Mouse (Mus musculus): ENCODE results near the gene Tcea3. TPM values are rescaled to one million over a fixed set of nuclear protein-coding genes. Genes with fewer than 3 reads are reported as not detected.

Gene Tcea3
- polyA plus RNA-seq, 1 experiment from 2014 or later: 1.2 TPM

DNA sequence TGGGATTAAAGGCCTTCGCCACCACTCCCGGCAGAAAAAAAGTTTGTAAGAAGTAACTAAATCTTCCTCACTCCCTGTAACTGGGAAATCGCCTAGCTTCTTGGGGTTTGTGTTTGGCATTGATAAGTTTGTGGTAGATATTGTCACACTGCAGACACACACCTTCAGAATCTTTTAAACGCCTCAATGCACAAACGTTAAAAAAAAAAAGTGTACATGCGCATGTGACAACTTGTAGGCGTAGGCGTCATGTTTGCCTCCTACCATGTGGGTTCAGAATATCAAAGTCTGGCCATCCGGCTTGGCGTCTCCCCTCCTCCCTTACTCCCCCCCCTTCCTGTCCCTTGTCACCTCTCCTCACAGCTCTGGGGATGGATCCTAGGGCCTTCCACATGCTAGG, 9.2 kb downstream of the Tcea3 start:
- no peak for ATAC-seq (ENCODE audit: low FRiP score, low TSS enrichment)
- H3K27ac ChIP-seq (replicated peaks; ENCODE audit: low read depth, low read length): no peak overlapping the region
- no peak overlapping the region for H3K9ac ChIP-seq (replicated peaks; ENCODE audit: low read length)
- no peak overlapping the region for H3K4me2 ChIP-seq (ENCODE audit: low read length)
- 89% methylated on average over 10 of the region's 10 CpGs for WGBS
- no peaks in the 10 kb centered on the region for H3K9me3 ChIP-seq (ENCODE audit: control insufficient read depth, low read length)
- no peak overlapping the region for H3K4me3 ChIP-seq (replicated peaks; ENCODE audit: low read depth, low read length)
- no peaks in the 10 kb centered on the region for H3K27me3 ChIP-seq (ENCODE audit: control insufficient read depth, insufficient read depth, low read length)
- no peaks in the 10 kb centered on the region for H3K36me3 ChIP-seq (ENCODE audit: control insufficient read depth, insufficient read depth, low read length)
- H3K4me1 ChIP-seq (ENCODE audit: control insufficient read depth, insufficient read depth, low read length): no peaks in the 10 kb centered on the region
- no peak for DNase-seq

DNA sequence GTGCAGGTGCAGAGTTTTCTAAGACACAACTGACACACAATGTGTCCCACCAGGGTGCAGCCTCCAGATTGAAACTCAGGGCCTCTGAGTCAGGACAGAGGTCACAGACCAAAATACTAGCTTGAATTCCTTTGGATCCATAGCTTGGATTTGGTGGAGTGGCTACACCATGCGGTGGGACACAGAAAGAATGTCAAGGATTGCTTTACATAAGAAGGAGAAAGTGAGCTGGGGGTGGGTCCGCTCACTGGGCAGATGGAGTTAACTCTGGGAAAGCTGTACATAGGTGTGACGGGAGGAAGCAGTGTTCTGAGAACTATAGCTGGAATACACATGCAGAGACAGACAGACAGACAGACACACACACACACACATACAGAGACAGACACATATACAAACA, 12.4 kb downstream of the Tcea3 start:
- Histone ChIP-seq H3K27ac (replicated peaks; ENCODE audit: low read depth, low read length) (no peak overlapping the region), H3K36me3 (ENCODE audit: control insufficient read depth, insufficient read depth, low read length) (no peaks in the 10 kb centered on the region), H3K9ac (replicated peaks; ENCODE audit: low read length) (no peak overlapping the region), H3K4me3 (replicated peaks; ENCODE audit: low read depth, low read length) (no peak overlapping the region), H3K4me2 (ENCODE audit: low read length) (no peak overlapping the region), H3K9me3 (ENCODE audit: control insufficient read depth, low read length) (no peaks in the 10 kb centered on the region), H3K4me1 (ENCODE audit: control insufficient read depth, insufficient read depth, low read length) (no peaks in the 10 kb centered on the region), H3K27me3 (ENCODE audit: control insufficient read depth, insufficient read depth, low read length) (no peaks in the 10 kb centered on the region)
- DNase-seq (no peak), ATAC-seq (ENCODE audit: low FRiP score, low TSS enrichment) (no peak)
- WGBS: 53% methylated on average over 3 of the region's 3 CpGs

DNA sequence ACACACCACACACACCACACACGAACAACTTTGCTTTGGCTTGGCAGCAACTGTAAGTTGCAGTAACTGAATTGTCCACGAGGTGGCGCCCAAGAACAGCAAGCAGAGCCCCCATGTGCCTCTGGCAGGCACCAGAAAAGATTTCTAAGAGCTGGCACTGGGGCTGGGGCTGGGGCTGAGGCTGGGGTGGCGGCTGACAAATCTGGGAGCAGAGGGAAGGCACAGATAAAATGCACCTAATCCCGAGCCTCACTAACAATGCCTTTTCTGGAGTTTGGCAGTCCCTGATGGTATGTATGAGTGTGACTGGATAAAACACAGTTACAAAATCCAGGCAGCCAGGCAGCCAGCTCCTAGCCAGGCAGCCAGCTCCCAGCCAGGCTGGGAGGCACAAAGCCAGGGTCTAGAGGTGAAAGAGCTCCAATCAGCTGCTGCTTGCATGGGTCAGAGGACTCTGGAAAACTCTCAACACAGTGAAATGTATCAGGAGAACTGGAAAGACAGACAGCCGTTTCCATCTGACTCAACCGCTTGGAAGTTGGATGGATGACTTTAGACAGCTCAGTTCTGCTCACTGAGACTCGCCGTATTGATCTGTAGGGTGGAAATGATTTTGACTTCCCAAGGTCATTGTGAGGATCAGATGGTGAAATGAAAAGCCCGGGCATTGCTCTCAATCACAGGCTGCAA, 13.1 kb downstream of the Tcea3 start:
- WGBS: 38% methylated on average over 10 of the region's 10 CpGs
- no peak overlapping the region for H3K4me3 ChIP-seq (replicated peaks; ENCODE audit: low read depth, low read length)

DNA sequence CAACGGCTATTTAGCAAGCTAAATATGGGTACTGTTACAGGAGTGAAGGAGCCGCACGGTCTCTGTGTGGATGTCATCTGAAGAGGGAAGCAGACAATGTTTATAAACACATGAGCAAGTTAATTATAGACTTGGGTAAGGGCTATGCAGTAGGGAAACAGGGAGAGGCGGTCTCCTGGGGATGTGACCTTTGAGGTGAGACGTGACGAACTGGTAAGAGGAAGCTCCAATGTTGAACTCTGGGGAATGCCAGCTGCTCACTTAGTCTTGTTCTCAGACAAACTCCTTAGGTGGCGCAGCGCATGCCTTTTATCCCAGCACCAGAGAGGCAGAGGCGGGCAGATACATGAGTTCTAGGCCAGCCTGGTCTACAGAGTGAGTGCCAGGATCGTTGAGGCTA, 14.4 kb downstream of the Tcea3 start:
- Histone ChIP-seq H3K9me3 (ENCODE audit: control insufficient read depth, low read length) (no peaks in the 10 kb centered on the region), H3K4me1 (ENCODE audit: control insufficient read depth, insufficient read depth, low read length) (no peaks in the 10 kb centered on the region), H3K27ac (replicated peaks; ENCODE audit: low read depth, low read length) (no peak overlapping the region), H3K4me3 (replicated peaks; ENCODE audit: low read depth, low read length) (no peak overlapping the region), H3K27me3 (ENCODE audit: control insufficient read depth, insufficient read depth, low read length) (no peaks in the 10 kb centered on the region), H3K36me3 (ENCODE audit: control insufficient read depth, insufficient read depth, low read length) (no peaks in the 10 kb centered on the region), H3K9ac (replicated peaks; ENCODE audit: low read length) (no peak overlapping the region), H3K4me2 (ENCODE audit: low read length) (no peak overlapping the region)
- 88% methylated on average over 10 of the region's 10 CpGs for WGBS
- no peak for ATAC-seq (ENCODE audit: low FRiP score, low TSS enrichment)
- no peak for DNase-seq

More for the DNA sequence above, 13.1 kb downstream of the Tcea3 start:
- Histone ChIP-seq H3K27ac (replicated peaks; ENCODE audit: low read depth, low read length) (no peak overlapping the region), H3K4me2 (ENCODE audit: low read length) (0 out of 2 replicates have a peak overlapping the region, but pooled peaks have one; percentile 8), H3K9me3 (ENCODE audit: control insufficient read depth, low read length) (no peaks in the 10 kb centered on the region), H3K4me1 (ENCODE audit: control insufficient read depth, insufficient read depth, low read length) (no peaks in the 10 kb centered on the region), H3K27me3 (ENCODE audit: control insufficient read depth, insufficient read depth, low read length) (no peaks in the 10 kb centered on the region), H3K9ac (replicated peaks; ENCODE audit: low read length) (no peak overlapping the region), H3K36me3 (ENCODE audit: control insufficient read depth, insufficient read depth, low read length) (no peaks in the 10 kb centered on the region)
- ATAC-seq (ENCODE audit: low FRiP score, low TSS enrichment) (no peak; the same call in 1 of the 2 replicates), DNase-seq (peak; percentile 91)

DNA sequence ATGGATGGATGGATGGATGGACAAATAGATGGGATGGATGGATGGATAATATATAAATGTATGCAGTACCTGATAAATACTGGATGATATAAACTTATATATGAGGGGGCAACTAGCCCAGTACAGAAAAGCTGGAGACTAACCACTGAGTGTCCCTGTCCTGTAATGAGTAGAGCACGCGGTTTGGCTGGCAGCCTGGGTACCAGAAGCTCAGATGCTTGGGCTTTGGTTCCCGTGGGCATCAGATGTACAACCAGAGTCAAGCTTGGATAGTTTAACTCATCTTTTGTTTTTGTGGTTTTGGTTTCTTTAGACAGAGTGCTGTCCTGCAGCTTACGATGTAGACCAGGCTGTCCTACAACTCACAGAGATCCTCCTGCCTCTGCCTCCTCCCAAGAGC, 16.0 kb downstream of the Tcea3 start:
- 96% methylated on average over 4 of the region's 4 CpGs for WGBS

DNA sequence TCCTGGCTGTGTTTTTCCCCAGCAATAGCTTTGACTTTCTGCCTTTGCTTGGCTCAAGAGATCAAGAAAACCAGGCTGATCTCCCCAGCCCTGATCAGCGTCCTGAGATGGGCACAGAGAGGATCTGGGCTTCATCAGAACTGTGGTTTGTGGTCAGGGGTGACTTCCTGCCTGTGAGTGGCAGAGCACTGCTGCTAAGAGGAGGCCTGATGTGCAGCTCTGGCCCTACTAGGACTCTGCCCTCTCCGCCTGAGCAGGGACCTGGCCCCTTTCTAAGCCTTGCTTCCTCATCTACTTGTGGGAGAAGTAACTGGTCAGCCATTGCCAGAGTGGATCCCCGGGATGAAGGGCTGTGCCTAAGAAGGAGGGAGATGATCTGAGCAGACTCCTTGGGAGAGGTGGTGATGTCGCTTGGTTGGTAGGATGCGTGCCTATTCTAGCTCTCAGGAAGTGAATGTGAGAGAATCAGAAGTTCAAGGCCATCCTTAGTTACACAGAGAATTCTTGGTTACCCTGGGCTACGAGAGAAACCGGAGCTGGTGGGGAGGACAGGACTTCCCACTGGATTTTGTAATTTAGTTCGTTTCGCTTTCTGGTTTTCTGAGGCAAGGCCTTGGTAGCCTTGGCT, 19.3 kb downstream of the Tcea3 start:
- no peak for DNase-seq
- Histone ChIP-seq H3K9ac (replicated peaks; ENCODE audit: low read length) (no peak overlapping the region), H3K9me3 (ENCODE audit: control insufficient read depth, low read length) (no peaks in the 10 kb centered on the region), H3K27me3 (ENCODE audit: control insufficient read depth, insufficient read depth, low read length) (no peaks in the 10 kb centered on the region), H3K36me3 (ENCODE audit: control insufficient read depth, insufficient read depth, low read length) (no peaks in the 10 kb centered on the region), H3K4me3 (replicated peaks; ENCODE audit: low read depth, low read length) (no peak overlapping the region), H3K27ac (replicated peaks; ENCODE audit: low read depth, low read length) (no peak overlapping the region), H3K4me1 (ENCODE audit: control insufficient read depth, insufficient read depth, low read length) (no peaks in the 10 kb centered on the region), H3K4me2 (ENCODE audit: low read length) (no peak overlapping the region)
- 88% methylated on average over 9 of the region's 9 CpGs for WGBS
- no peak for ATAC-seq (ENCODE audit: low FRiP score, low TSS enrichment)

More for the DNA sequence above, 16.0 kb downstream of the Tcea3 start:
- Histone ChIP-seq H3K27ac (replicated peaks; ENCODE audit: low read depth, low read length) (no peak overlapping the region), H3K9me3 (ENCODE audit: control insufficient read depth, low read length) (no peaks in the 10 kb centered on the region), H3K9ac (replicated peaks; ENCODE audit: low read length) (no peak overlapping the region), H3K36me3 (ENCODE audit: control insufficient read depth, insufficient read depth, low read length) (no peaks in the 10 kb centered on the region), H3K27me3 (ENCODE audit: control insufficient read depth, insufficient read depth, low read length) (no peaks in the 10 kb centered on the region), H3K4me2 (ENCODE audit: low read length) (no peak overlapping the region), H3K4me3 (replicated peaks; ENCODE audit: low read depth, low read length) (no peak overlapping the region), H3K4me1 (ENCODE audit: control insufficient read depth, insufficient read depth, low read length) (no peaks in the 10 kb centered on the region)
- no peak for DNase-seq
- no peak for ATAC-seq (ENCODE audit: low FRiP score, low TSS enrichment)

DNA sequence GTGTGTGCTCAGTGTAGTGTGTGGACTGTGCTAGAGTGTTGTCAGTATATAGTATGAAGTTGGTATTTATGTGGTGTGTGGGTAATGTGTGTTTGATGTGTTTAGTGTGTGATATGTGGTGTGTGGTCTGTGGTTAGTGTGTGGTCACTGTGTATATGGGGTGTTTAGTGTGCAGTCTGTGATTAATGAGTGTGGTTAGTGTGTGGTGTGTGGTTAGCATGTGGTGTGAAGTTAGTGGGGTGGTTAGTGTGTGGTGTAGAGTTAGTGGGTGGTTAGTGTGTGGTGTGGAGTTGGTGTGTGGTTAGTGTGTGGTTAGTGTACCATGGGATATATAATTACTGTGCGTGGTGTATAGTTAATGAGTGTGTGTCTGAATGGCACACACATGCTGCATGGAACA, 21.4 kb downstream of the Tcea3 start:
- no peak overlapping the region for H3K4me3 ChIP-seq (replicated peaks; ENCODE audit: low read depth, low read length)
- 93% methylated on average over 1 of the region's 1 CpGs for WGBS
- no peaks in the 10 kb centered on the region for H3K4me1 ChIP-seq (ENCODE audit: control insufficient read depth, insufficient read depth, low read length)
- H3K27me3 ChIP-seq (ENCODE audit: control insufficient read depth, insufficient read depth, low read length): no peaks in the 10 kb centered on the region
- H3K9me3 ChIP-seq (ENCODE audit: control insufficient read depth, low read length): peaks cover 8% of the 10 kb centered on the region
- H3K36me3 ChIP-seq (ENCODE audit: control insufficient read depth, insufficient read depth, low read length): no peaks in the 10 kb centered on the region
- no peak overlapping the region for H3K9ac ChIP-seq (replicated peaks; ENCODE audit: low read length)
- ATAC-seq (ENCODE audit: low FRiP score, low TSS enrichment) (no peak), DNase-seq (no peak)
- H3K4me2 ChIP-seq (ENCODE audit: low read length): no peak overlapping the region
- H3K27ac ChIP-seq (replicated peaks; ENCODE audit: low read depth, low read length): no peak overlapping the region

DNA sequence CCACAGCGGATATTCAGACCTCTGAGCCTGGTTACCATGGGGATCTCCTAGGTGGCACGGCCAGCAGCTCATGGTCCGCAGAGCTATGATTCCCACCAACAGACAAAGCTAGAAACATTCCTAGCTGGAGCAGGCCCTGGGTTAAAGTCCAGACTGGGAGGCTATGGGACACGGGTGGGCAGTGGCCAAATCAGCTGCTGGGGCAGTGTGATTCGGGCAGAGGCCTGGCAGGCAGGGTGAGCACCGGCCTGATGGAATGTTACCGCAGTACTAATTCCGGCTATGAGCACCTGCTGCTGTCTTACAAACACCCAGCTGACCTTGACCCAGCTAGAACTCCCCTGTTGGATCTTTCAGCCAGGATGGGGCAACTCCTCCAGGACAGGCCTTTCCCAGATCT, 23.1 kb downstream of the Tcea3 start:
- no peaks in the 10 kb centered on the region for H3K36me3 ChIP-seq (ENCODE audit: control insufficient read depth, insufficient read depth, low read length)
- H3K4me1 ChIP-seq (ENCODE audit: control insufficient read depth, insufficient read depth, low read length): no peaks in the 10 kb centered on the region
- no peak overlapping the region for H3K9ac ChIP-seq (replicated peaks; ENCODE audit: low read length)
- H3K9me3 ChIP-seq (ENCODE audit: control insufficient read depth, low read length): peaks cover 11% of the 10 kb centered on the region
- no peak overlapping the region for H3K4me3 ChIP-seq (replicated peaks; ENCODE audit: low read depth, low read length)
- ATAC-seq (ENCODE audit: low FRiP score, low TSS enrichment) (no peak), DNase-seq (no peak)
- no peak overlapping the region for H3K4me2 ChIP-seq (ENCODE audit: low read length)
- H3K27ac ChIP-seq (replicated peaks; ENCODE audit: low read depth, low read length): no peak overlapping the region
- 76% methylated on average over 8 of the region's 8 CpGs for WGBS
- H3K27me3 ChIP-seq (ENCODE audit: control insufficient read depth, insufficient read depth, low read length): no peaks in the 10 kb centered on the region

DNA sequence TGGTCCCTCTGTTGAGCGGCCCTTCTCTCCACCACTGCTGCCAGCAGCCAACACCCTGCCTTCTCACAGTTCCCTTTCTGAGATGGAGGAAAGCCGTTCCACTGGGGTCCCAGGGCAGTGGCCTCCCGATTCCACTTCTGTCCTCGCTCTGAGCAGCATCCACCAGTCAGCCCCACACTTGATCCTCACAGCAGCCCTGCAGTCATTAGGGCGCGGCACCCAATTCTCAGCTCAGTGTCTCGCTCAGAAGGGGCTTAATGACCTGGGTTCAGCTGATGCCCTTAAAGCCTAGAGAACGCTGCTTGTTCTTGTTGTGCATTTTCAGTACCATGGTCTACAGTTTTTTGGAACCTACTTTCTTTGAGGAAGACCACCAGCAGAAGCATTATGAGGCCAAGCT, 33.6 kb downstream of the Tcea3 start:
- Histone ChIP-seq H3K9me3 (ENCODE audit: control insufficient read depth, low read length) (no peaks in the 10 kb centered on the region), H3K36me3 (ENCODE audit: control insufficient read depth, insufficient read depth, low read length) (no peaks in the 10 kb centered on the region), H3K27ac (replicated peaks; ENCODE audit: low read depth, low read length) (no peak overlapping the region), H3K27me3 (ENCODE audit: control insufficient read depth, insufficient read depth, low read length) (no peaks in the 10 kb centered on the region), H3K9ac (replicated peaks; ENCODE audit: low read length) (no peak overlapping the region), H3K4me2 (ENCODE audit: low read length) (no peak overlapping the region), H3K4me3 (replicated peaks; ENCODE audit: low read depth, low read length) (no peak overlapping the region), H3K4me1 (ENCODE audit: control insufficient read depth, insufficient read depth, low read length) (peaks cover 27% of the 10 kb centered on the region)
- DNase-seq: no peak
- ATAC-seq (ENCODE audit: low FRiP score, low TSS enrichment): no peak
- 87% methylated on average over 8 of the region's 8 CpGs for WGBS

All from midbrain, embryonic 14.5 days (tissue).